Mouse (Mus musculus) midbrain, embryonic 14.5 days (tissue): ENCODE data around the gene Bcor. TPM values are rescaled to one million over a fixed set of nuclear protein-coding genes. Genes with fewer than 3 reads are reported as not detected.
A peak's percentile ranks its signal among the peaks of the same experiment; 100 is the strongest.

Experiments used
- ATAC-seq: fragments of 200-750 bp; cut with Nextera tagmentation; 2 replicates; pipeline ENCODE4 v1.8.0; 2017; ENCODE audit warnings: moderate number of reproducible peaks, moderate library complexity; ENCODE audit not compliant: low FRiP score, low TSS enrichment
- DNase-seq: peaks from one replicate; pipeline ENCODE4 v3.0.0-alpha.2; 2015
- H3K27ac ChIP-seq: fragments of 300-500 bp; sonication (generic); replicated peaks from 2 replicates; pipeline ENCODE4 v1.5.1; 2014; ENCODE audit warnings: mild to moderate bottlenecking, low read depth, low read length, moderate library complexity
- H3K27me3 ChIP-seq: fragments of 300-500 bp; sonication (generic); 2 replicates; pipeline ENCODE4 v1.6.1; 2014; ENCODE audit warnings: low read length, control low read depth, mixed read lengths; ENCODE audit not compliant: control insufficient read depth, insufficient read depth
- H3K36me3 ChIP-seq: fragments of 300-500 bp; sonication (generic); 2 replicates; pipeline ENCODE4 v1.6.1; 2014; ENCODE audit warnings: low read length, control low read depth; ENCODE audit not compliant: control insufficient read depth, insufficient read depth
- H3K4me1 ChIP-seq: fragments of 300-500 bp; sonication (generic); 2 replicates; pipeline ENCODE4 v1.6.1; 2014; ENCODE audit warnings: mild to moderate bottlenecking, antibody characterized with exemption, low read length, control low read depth; ENCODE audit not compliant: control insufficient read depth, insufficient read depth
- H3K4me2 ChIP-seq: fragments of 300-500 bp; sonication (generic); 2 replicates; pipeline ENCODE4 v1.6.1; 2014; ENCODE audit warnings: mild to moderate bottlenecking, low read length, moderate library complexity
- H3K4me3 ChIP-seq: fragments of 300-500 bp; sonication (generic); replicated peaks from 2 replicates; pipeline ENCODE4 v1.5.1; 2014; ENCODE audit warnings: low read depth, low read length
- H3K9ac ChIP-seq: fragments of 300-500 bp; sonication (generic); replicated peaks from 2 replicates; pipeline ENCODE4 v1.6.1; 2014; ENCODE audit warnings: mild to moderate bottlenecking, low read length, moderate library complexity
- H3K9me3 ChIP-seq: fragments of 300-500 bp; sonication (generic); 2 replicates; pipeline ENCODE4 v1.6.1; 2016; ENCODE audit warnings: low read length, control low read depth, mixed read lengths; ENCODE audit not compliant: control insufficient read depth
- WGBS: fragments of 180-500 bp; shearing (Covaris S2); extraction: QIAGEN DNeasy Blood & Tissue Kit; methylation state at CpG from one replicate; pipeline ENCODE4 v1.1.7; 2014; 5-methylcytosine and 5-hydroxymethylcytosine counted together
- polyA plus RNA-seq: library from polyadenylated mRNA; unstranded; fragments of >200 nt; fragmentation: Nextera tagmentation; extraction: Ambion mirVana; gene quantifications from 2 replicates; pipeline ENCODE4 v1.2.1, GENCODE M21; 2014

Bcor gene
- polyA plus RNA-seq, 1 experiment from 2014 or later = 26.6 TPM

DNA sequence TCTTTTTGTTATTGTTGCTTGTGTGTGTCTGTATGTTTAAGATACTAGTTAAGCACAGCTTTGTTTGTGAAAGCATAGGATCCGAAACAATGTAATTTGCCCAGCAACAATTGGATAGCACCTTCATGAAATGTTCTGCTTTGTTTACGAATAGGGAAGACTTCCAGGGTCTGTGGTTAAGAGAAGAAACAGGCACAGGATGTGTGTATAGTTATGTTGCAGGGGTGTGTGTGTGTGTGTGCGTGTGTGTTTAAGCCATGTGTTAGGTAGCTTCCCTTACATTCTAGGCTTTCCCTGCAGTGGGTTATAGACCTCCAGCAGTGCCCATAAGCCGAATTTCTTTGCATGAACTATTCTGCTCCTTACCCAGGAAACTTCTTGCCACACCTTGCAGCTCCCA lies 66.8 kb downstream of the Bcor start:
- Histone ChIP-seq H3K4me2 (no peak overlapping the region), H3K4me3 (no peak overlapping the region), H3K9me3 (no peaks in the 10 kb centered on the region), H3K4me1 (peaks cover 14% of the 10 kb centered on the region; the same call in 1 of the 2 replicates), H3K9ac (no peak overlapping the region), H3K27ac (no peak overlapping the region), H3K27me3 (peaks cover 21% of the 10 kb centered on the region; the same call in 1 of the 2 replicates), H3K36me3 (no peaks in the 10 kb centered on the region)
- WGBS = 84% methylated on average over 4 of the region's 4 CpGs
- ATAC-seq = no peak
- no peak for DNase-seq

DNA sequence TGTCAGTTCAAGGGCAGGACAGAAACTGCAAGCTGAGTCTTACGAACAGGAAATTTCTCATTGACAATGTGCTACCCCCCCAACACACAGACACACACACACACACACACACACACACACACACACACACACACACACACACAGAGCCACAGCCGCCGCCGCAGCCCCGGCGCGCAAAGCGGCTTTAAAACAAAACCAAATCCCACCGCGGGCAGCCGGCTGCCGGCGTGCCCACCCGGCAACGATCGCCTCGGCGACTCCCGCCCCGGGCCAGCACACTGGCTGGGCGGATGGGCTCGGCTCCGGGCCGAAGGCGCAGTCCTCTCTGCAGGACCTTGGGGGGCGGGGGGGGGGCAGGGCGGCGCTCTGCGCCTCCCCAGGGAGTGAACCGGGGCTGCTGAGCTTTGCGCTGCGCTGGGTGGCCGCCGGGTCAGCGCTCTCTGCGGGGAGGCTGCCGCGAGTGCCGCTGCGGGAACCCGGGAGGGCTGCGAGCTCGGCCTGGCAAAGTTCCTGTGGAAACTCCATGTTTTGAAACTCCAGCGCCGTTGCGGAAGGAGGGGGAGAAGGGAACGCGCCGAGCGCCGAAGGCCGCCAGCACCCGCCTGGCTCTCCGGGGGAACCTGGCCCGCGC lies 68.6 kb downstream of the Bcor start:
- no peak for ATAC-seq
- Histone ChIP-seq H3K9ac (peak overlapping the region; percentile 55), H3K4me3 (peak overlapping the region; percentile 41), H3K4me1 (peaks cover 14% of the 10 kb centered on the region; the same call in 1 of the 2 replicates), H3K4me2 (peak overlapping the region; percentile 83), H3K9me3 (no peaks in the 10 kb centered on the region), H3K36me3 (no peaks in the 10 kb centered on the region), H3K27me3 (peaks cover 28% of the 10 kb centered on the region), H3K27ac (peak overlapping the region; percentile 93)
- DNase-seq = peak; percentile 66
- WGBS = 4% methylated on average over 41 of the region's 56 CpGs

DNA sequence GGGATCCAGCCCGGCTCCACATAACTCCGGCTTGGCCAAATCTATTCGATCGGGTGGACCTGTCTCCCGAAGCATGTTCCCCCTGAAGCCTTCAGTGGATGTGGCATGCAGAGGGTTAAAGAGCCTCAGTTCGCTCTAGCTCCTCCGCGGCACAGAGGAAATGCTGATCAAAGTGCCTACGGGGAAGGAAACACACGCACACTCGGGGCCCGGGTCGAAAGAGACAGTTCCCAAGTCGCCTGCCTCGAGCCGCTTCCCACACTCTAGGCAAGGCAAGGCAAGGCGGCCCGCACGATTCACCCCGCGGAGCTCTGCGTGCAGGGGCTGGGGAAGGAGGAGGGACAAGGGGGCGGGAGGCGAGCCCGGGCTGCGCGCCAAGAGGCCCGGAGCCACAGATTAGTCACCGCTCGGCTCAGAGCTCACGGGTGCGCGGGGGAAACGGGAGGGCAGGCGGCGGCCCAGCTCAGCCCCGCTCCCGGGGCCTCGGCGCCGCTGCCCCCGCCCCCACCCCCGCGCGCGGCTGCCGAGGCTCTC lies 69.2 kb downstream of the Bcor start:
- ATAC-seq = peak; percentile 53
- peaks cover 16% of the 10 kb centered on the region; the same call in 1 of the 2 replicates for H3K4me1 ChIP-seq
- H3K4me2 ChIP-seq = peak overlapping the region; percentile 83
- H3K27me3 ChIP-seq = peaks cover 28% of the 10 kb centered on the region
- peak overlapping the region; percentile 55 for H3K9ac ChIP-seq
- 3% methylated on average over 41 of the region's 47 CpGs for WGBS
- peak; percentile 83 for DNase-seq
- H3K4me3 ChIP-seq = peak overlapping the region; percentile 41
- peak overlapping the region; percentile 93 for H3K27ac ChIP-seq
- H3K9me3 ChIP-seq = no peaks in the 10 kb centered on the region
- H3K36me3 ChIP-seq = no peaks in the 10 kb centered on the region

DNA sequence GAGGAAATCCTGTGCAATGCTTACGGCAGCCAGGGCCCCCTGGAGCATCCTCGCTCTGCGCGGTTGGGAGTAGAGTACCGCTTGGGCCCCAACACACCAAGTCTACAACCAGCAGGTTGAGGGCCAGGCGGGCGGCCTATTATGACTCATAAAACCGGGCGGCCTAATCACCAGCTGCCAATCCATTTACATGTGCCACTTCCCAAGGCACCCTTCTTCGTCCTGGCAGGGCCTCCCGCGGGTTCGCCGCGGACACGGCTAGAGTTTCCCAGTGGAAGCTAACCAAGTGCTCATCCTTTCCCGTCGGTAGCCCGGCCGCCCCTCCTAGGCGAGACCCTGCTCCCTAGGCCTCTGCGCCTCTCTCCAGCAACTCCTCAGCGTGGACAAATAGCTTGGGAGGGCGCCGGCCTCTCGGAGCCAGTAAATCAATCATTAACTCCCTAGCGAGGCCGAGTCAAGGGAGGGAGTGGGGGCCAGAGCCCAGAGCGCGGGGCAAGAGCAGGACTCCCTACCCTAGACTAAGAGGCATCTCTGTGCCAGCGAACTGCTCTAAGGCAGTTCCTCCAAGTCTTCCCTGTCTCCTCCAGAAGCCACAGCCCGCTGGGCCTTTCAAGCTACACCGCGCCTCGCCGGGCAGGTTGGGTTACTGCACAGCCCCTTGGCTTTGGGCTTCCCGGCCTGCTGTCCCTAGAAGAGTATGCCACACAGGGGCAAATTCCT lies 69.8 kb downstream of the Bcor start:
- Histone ChIP-seq H3K4me2 (peak overlapping the region; percentile 83), H3K9ac (peak overlapping the region; percentile 20; the same call in 1 of the 2 replicates), H3K4me3 (peak overlapping the region; percentile 41), H3K36me3 (no peaks in the 10 kb centered on the region), H3K4me1 (peaks cover 21% of the 10 kb centered on the region; the same call in 1 of the 2 replicates), H3K27me3 (peaks cover 28% of the 10 kb centered on the region), H3K27ac (peak overlapping the region; percentile 93), H3K9me3 (no peaks in the 10 kb centered on the region)
- WGBS = 4% methylated on average over 37 of the region's 37 CpGs
- DNase-seq (no peak), ATAC-seq (no peak)

DNA sequence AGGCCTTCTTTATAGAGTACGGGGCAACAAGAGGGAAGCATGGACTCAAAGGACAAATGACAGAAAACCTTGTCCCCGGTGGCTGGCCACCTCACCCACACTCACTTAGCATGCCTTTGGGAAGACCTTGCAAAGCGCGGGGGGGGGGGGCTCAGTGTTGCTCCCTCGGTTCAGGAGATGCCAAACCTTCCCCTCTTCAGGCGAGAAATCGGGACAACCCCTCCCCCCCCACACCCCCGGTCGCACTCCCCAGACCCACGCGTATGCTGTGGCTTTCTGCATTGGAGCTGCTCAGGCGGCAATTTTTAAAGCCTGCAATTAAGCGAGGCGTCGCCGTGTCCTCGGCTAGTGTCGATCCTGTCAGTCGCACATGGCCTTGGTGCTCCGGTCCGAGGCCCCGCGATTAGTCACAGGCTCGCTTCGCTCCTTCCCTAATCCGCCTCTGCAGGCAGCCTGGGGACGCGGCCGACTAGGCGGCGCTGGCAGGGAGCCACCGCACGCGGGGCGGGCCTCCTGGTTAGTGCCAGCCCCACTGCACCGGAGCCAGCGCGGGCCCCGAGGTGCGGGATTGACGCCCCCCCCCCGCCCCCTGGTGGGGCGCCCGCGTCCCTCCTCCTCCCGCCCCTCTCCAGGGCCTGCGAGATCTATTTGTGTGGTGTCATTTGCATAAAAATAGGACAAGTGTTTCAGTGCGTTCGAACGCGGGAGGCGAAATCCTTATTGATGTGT lies 70.6 kb downstream of the Bcor start:
- WGBS = 6% methylated on average over 36 of the region's 52 CpGs
- DNase-seq = peak; percentile 81
- Histone ChIP-seq H3K36me3 (no peaks in the 10 kb centered on the region), H3K4me1 (peaks cover 21% of the 10 kb centered on the region; the same call in 1 of the 2 replicates), H3K4me2 (peak overlapping the region; percentile 83), H3K4me3 (peak overlapping the region; percentile 3; the same call in 1 of the 2 replicates), H3K9ac (peak overlapping the region; percentile 16; the same call in 1 of the 2 replicates), H3K9me3 (no peaks in the 10 kb centered on the region), H3K27ac (peak overlapping the region; percentile 93), H3K27me3 (peaks cover 28% of the 10 kb centered on the region)
- peak; percentile 60; the same call in 1 of the 2 replicates for ATAC-seq

DNA sequence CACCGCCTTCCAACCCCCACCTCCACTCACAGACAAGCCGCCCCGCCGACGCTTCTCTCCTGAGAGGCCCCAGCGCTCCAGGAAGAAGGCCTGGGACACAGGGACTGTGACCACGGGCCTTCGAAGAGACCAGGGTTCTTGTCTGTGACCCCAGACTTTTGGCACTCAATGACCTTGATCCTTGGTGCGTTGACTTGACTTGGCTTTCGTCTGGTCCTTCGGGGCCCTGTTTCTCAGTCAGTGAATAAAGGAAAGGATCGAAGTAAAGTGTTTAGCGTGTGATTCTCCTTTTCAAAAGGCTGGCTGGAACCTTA lies 71.2 kb downstream of the Bcor start:
- no peak for DNase-seq
- Histone ChIP-seq H3K9me3 (no peaks in the 10 kb centered on the region), H3K4me3 (peak overlapping the region; percentile 44), H3K9ac (peak overlapping the region; percentile 63; the same call in 1 of the 2 replicates), H3K4me1 (peaks cover 21% of the 10 kb centered on the region; the same call in 1 of the 2 replicates), H3K27ac (peak overlapping the region; percentile 93), H3K4me2 (peak overlapping the region; percentile 83), H3K36me3 (no peaks in the 10 kb centered on the region), H3K27me3 (peaks cover 28% of the 10 kb centered on the region)
- 2% methylated on average over 10 of the region's 13 CpGs for WGBS
- no peak for ATAC-seq

DNA sequence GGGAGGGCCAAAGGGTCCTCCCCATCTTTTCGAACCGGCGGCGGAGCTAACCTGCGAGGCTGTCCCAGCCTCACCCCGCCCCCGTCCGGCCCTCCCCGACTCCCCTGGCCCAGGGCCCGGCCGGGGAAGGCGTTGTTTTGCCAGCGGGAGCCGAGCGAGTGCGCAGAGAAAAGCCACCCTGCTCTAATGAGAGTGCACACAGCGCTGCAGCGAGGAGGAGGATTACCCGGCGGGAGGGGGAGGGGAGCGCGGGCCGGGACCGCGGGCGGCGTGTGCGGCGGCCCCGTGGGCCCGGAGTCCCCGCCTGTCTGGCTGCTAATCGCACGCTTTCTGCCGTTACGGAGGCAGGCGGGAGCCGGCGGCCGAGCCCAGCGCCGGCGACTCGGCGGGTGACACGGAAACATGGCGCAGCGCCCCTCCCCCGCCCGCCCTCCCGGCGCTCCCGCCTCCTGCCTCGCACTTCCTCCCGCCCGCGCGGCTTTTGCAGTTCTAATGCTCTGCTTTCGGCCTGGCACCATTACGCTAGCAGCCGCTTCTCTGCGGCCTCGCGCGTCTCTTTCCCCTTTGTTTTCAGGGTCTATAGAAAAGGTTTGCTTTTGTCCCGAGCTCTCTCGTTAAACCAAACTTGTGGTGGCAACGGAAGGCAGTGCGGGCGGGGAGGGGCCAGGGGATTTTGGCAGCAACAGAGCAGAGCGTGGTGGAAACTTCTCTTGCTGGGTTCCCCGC lies 71.7 kb downstream of the Bcor start:
- DNase-seq = peak; percentile 87

More for the DNA sequence above, 71.7 kb downstream of the Bcor start:
- H3K4me1 ChIP-seq = peaks cover 21% of the 10 kb centered on the region; the same call in 1 of the 2 replicates
- H3K9me3 ChIP-seq = no peaks in the 10 kb centered on the region
- peak overlapping the region; percentile 63 for H3K9ac ChIP-seq
- H3K4me3 ChIP-seq = peak overlapping the region; percentile 44
- H3K4me2 ChIP-seq = peak overlapping the region; percentile 83
- 3% methylated on average over 57 of the region's 72 CpGs for WGBS
- ATAC-seq = peak; percentile 53
- H3K27me3 ChIP-seq = peaks cover 29% of the 10 kb centered on the region
- H3K36me3 ChIP-seq = no peaks in the 10 kb centered on the region
- H3K27ac ChIP-seq = peak overlapping the region; percentile 93
